Mouse (Mus musculus): ENCODE data around the gene Stk4. TPM values are rescaled to one million over a fixed set of nuclear protein-coding genes. Genes with fewer than 3 reads are reported as not detected.
A peak's percentile ranks its signal among the peaks of the same experiment; 100 is the strongest.

Gene Stk4
- polyA plus RNA-seq, 1 experiment from 2014 or later, result 22.3 TPM

DNA sequence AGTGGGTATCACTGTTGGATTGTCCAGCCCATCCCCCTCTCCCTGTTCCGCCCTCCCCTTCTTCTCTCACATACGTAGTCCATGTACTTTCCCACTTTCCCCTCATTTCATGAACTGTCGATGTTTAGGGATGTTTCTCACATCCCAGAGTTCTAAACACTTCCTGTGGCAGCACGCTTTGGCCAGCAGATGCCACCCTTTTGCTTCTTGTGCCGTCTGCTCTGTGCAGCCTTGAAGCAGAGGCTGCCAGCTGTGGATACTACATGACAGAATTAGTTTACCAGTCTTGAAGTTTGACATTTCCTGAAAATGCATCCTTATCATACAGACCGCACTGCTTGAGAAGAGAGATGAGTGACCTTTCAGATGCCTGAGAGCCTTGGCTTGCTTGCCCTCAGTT is 64.4 kb downstream of the Stk4 start:
- no peak overlapping the region for H3K4me3 ChIP-seq (ENCODE audit: low read length)
- peaks cover 7% of the 10 kb centered on the region; the same call in 1 of the 2 replicates for H3K4me1 ChIP-seq (replicated peaks; ENCODE audit: control insufficient read depth, insufficient read depth, low read length)
- H3K4me2 ChIP-seq (ENCODE audit: low read depth, low read length), result no peak overlapping the region
- no peak overlapping the region for H3K9ac ChIP-seq (ENCODE audit: low read length)
- H3K36me3 ChIP-seq (ENCODE audit: control insufficient read depth, insufficient read depth, low read length), result no peaks in the 10 kb centered on the region
- H3K9me3 ChIP-seq (ENCODE audit: control insufficient read depth, low read length), result no peaks in the 10 kb centered on the region
- WGBS, result 43% methylated on average over 6 of the region's 6 CpGs
- peak; percentile 67 for ATAC-seq (ENCODE audit: low read depth)
- no peak overlapping the region for H3K27ac ChIP-seq (ENCODE audit: low read length)
- H3K27me3 ChIP-seq (ENCODE audit: control insufficient read depth, insufficient read depth, low read depth, low read length), result no peaks in the 10 kb centered on the region

DNA sequence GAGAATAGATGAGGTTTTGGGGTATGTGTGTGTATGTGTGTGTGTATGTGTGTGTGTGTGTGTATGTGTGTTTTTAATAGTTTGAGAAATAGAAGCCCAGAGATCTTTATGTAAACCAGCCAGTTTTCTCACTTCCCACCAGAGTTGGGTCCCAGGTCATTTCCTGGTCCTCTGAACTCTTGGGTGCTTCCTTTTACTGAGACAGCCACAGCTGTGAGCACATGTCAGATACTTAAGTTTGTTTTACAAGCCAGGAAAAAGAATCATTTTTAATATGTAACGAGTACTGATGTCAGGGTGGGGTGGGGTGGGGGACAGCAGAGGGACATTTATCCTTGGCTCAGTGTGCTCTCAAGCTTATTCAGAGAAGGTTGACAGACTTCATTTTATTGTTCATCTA is 65.2 kb downstream of the Stk4 start:
- no peak overlapping the region for H3K27ac ChIP-seq (ENCODE audit: low read length)
- WGBS, result 57% methylated on average over 1 of the region's 1 CpGs
- no peaks in the 10 kb centered on the region for H3K27me3 ChIP-seq (ENCODE audit: control insufficient read depth, insufficient read depth, low read depth, low read length)
- H3K9ac ChIP-seq (ENCODE audit: low read length), result no peak overlapping the region
- H3K36me3 ChIP-seq (ENCODE audit: control insufficient read depth, insufficient read depth, low read length), result no peaks in the 10 kb centered on the region
- H3K9me3 ChIP-seq (ENCODE audit: control insufficient read depth, low read length), result no peaks in the 10 kb centered on the region
- H3K4me1 ChIP-seq (replicated peaks; ENCODE audit: control insufficient read depth, insufficient read depth, low read length), result peaks cover 7% of the 10 kb centered on the region; the same call in 1 of the 2 replicates
- ATAC-seq (ENCODE audit: low read depth), result peak; percentile 72
- no peak overlapping the region for H3K4me2 ChIP-seq (ENCODE audit: low read depth, low read length)
- H3K4me3 ChIP-seq (ENCODE audit: low read length), result no peak overlapping the region

DNA sequence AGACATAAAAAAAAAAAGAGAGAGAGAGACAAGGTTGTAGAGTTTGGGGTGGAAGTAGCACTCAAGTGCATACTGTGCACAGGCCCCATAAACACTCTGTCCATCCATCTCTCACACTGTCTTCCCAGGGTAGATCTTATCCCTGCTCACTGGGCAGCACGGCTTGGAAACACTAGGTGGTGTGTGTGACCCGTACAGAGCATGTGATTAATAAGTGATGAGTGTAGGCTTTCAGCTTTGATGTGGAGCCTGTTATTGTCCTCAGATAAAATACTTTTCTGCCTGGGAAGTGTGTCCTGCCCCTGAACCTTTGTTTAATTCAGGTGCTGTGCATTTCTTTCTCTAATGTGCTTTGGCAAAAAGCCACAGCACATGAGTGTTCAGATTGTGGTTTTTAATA is 66.3 kb downstream of the Stk4 start:
- Histone ChIP-seq H3K4me3 (ENCODE audit: low read length) (no peak overlapping the region), H3K4me1 (replicated peaks; ENCODE audit: control insufficient read depth, insufficient read depth, low read length) (peaks cover 7% of the 10 kb centered on the region; the same call in 1 of the 2 replicates), H3K4me2 (ENCODE audit: low read depth, low read length) (no peak overlapping the region), H3K27me3 (ENCODE audit: control insufficient read depth, insufficient read depth, low read depth, low read length) (no peaks in the 10 kb centered on the region), H3K9ac (ENCODE audit: low read length) (no peak overlapping the region; the same call in 1 of the 2 replicates), H3K9me3 (ENCODE audit: control insufficient read depth, low read length) (no peaks in the 10 kb centered on the region), H3K36me3 (ENCODE audit: control insufficient read depth, insufficient read depth, low read length) (no peaks in the 10 kb centered on the region), H3K27ac (ENCODE audit: low read length) (no peak overlapping the region)
- WGBS, result 21% methylated on average over 2 of the region's 2 CpGs
- ATAC-seq (ENCODE audit: low read depth), result no peak

DNA sequence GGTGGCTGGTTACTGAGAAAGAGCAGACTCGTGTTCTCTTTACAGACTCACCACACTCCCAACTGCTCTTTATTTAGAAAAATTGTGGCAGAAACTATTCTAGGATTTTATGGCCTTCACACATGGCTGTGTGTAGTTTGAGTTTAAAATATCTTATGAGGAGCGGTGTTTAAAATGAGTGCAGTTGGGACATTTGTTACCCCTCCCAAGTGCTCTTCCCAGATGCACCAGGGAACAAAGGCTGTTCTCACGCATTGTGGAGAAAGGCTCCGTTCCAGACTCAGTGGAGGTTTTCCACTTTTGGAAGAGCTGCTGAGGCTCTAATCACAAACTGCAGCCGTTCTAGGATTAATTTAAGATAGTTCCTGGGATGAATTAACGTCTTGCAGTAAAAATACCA is 67.6 kb downstream of the Stk4 start:
- H3K4me1 ChIP-seq (replicated peaks; ENCODE audit: control insufficient read depth, insufficient read depth, low read length), result peaks cover 11% of the 10 kb centered on the region
- no peaks in the 10 kb centered on the region for H3K36me3 ChIP-seq (ENCODE audit: control insufficient read depth, insufficient read depth, low read length)
- H3K9ac ChIP-seq (ENCODE audit: low read length), result no peak overlapping the region
- no peak overlapping the region for H3K27ac ChIP-seq (ENCODE audit: low read length)
- 75% methylated on average over 6 of the region's 6 CpGs for WGBS
- H3K4me2 ChIP-seq (ENCODE audit: low read depth, low read length), result no peak overlapping the region
- no peaks in the 10 kb centered on the region for H3K9me3 ChIP-seq (ENCODE audit: control insufficient read depth, low read length)
- no peak overlapping the region for H3K4me3 ChIP-seq (ENCODE audit: low read length)
- H3K27me3 ChIP-seq (ENCODE audit: control insufficient read depth, insufficient read depth, low read depth, low read length), result no peaks in the 10 kb centered on the region
- no peak for ATAC-seq (ENCODE audit: low read depth)

DNA sequence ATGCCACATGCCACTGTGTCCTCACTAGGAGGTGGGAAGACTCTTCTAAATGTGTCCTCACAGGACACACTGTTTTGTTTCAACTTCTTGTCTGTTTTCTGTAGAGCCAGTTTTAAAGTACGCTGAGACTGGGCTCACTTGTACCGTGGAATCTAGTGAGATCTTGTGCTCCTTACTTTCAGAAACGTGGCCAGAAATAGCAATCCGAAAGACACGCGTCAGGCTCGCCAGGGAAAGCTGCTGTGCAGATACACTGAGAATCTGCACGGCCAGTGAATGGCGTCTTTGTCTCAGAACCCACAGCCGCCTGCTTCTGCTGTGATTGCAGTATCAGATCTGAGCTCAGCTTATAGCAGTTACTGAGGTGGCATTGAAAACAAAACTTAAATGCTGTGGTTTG is 71.9 kb downstream of the Stk4 start:
- Histone ChIP-seq H3K4me2 (ENCODE audit: low read depth, low read length) (no peak overlapping the region), H3K4me1 (replicated peaks; ENCODE audit: control insufficient read depth, insufficient read depth, low read length) (peaks cover 4% of the 10 kb centered on the region; the same call in 1 of the 2 replicates), H3K4me3 (ENCODE audit: low read length) (no peak overlapping the region), H3K27ac (ENCODE audit: low read length) (peak overlapping the region; percentile 41; the same call in 1 of the 2 replicates), H3K9me3 (ENCODE audit: control insufficient read depth, low read length) (no peaks in the 10 kb centered on the region), H3K9ac (ENCODE audit: low read length) (no peak overlapping the region), H3K27me3 (ENCODE audit: control insufficient read depth, insufficient read depth, low read depth, low read length) (no peaks in the 10 kb centered on the region), H3K36me3 (ENCODE audit: control insufficient read depth, insufficient read depth, low read length) (no peaks in the 10 kb centered on the region)
- no peak for ATAC-seq (ENCODE audit: low read depth)
- WGBS, result 57% methylated on average over 10 of the region's 10 CpGs

DNA sequence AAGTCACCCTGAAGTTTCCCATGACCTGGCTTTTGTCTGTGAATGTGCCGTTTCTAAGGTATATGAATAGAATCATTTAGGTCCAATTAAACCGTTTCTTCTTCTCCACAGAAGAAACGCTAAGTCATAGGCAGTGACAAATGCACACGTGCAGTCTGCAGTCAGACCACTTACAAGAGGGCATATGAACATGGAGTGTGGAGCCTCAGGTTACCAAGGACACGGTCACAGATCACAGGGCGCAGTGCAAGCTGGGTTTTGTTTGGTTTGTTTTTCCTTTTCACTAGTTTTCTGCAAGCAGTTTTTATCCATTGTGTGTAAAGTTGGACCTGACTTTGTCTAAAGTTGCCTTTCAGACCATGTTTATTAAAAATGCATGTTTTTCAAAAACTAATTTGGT is 73.9 kb downstream of the Stk4 start:
- no peak for ATAC-seq (ENCODE audit: low read depth)
- no peak overlapping the region for H3K27ac ChIP-seq (ENCODE audit: low read length)
- H3K9ac ChIP-seq (ENCODE audit: low read length), result no peak overlapping the region
- H3K9me3 ChIP-seq (ENCODE audit: control insufficient read depth, low read length), result no peaks in the 10 kb centered on the region
- no peak overlapping the region for H3K4me3 ChIP-seq (ENCODE audit: low read length)
- H3K27me3 ChIP-seq (ENCODE audit: control insufficient read depth, insufficient read depth, low read depth, low read length), result no peaks in the 10 kb centered on the region
- WGBS, result 76% methylated on average over 6 of the region's 6 CpGs
- no peaks in the 10 kb centered on the region for H3K36me3 ChIP-seq (ENCODE audit: control insufficient read depth, insufficient read depth, low read length)
- no peak overlapping the region for H3K4me2 ChIP-seq (ENCODE audit: low read depth, low read length)
- peaks cover 4% of the 10 kb centered on the region; the same call in 1 of the 2 replicates for H3K4me1 ChIP-seq (replicated peaks; ENCODE audit: control insufficient read depth, insufficient read depth, low read length)

DNA sequence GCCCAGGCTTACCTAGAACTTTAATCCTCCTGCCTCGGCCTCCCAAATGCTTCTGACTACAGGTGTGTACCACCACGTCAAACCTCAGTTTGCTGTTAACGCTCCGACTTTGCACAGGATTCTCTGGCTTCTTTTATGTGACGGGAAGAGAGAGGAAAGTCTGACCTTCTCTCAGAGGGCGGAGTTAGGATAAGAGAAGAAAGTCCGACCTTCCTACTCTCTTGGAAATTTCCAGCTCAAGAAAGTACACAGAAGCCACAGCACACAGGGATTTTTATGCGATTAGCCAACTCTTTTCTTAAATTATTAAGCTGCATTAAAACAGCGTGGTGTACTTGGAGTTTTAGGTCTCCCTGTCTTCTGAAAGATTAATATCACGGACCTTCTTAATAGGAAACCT is 74.4 kb downstream of the Stk4 start:
- peaks cover 4% of the 10 kb centered on the region; the same call in 1 of the 2 replicates for H3K4me1 ChIP-seq (replicated peaks; ENCODE audit: control insufficient read depth, insufficient read depth, low read length)
- H3K27ac ChIP-seq (ENCODE audit: low read length), result no peak overlapping the region
- no peaks in the 10 kb centered on the region for H3K36me3 ChIP-seq (ENCODE audit: control insufficient read depth, insufficient read depth, low read length)
- H3K9me3 ChIP-seq (ENCODE audit: control insufficient read depth, low read length), result no peaks in the 10 kb centered on the region
- H3K9ac ChIP-seq (ENCODE audit: low read length), result no peak overlapping the region
- no peak overlapping the region for H3K4me2 ChIP-seq (ENCODE audit: low read depth, low read length)
- no peak for ATAC-seq (ENCODE audit: low read depth)
- no peak overlapping the region for H3K4me3 ChIP-seq (ENCODE audit: low read length)
- H3K27me3 ChIP-seq (ENCODE audit: control insufficient read depth, insufficient read depth, low read depth, low read length), result no peaks in the 10 kb centered on the region
- 73% methylated on average over 10 of the region's 10 CpGs for WGBS

DNA sequence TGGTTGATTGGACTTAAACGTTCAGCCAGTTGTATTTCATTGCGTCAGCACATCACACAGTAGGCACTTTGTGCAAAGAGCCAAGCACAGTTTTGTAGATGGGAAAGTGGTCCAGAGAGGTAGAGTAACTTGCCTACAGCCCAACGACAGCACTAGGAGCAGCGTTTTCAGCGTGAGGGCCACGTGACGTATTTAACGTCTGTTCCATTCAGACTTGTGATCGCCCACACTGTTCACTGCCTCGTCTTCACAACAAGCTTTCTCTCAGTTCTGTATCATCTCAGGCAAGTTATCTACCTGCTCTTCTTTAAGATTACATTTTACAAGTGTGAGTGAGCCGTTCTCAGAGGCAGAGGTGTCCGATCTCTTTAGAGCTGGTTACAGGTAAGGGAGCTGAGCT is 76.4 kb downstream of the Stk4 start:
- H3K9ac ChIP-seq (ENCODE audit: low read length), result no peak overlapping the region
- 91% methylated on average over 12 of the region's 12 CpGs for WGBS
- H3K27me3 ChIP-seq (ENCODE audit: control insufficient read depth, insufficient read depth, low read depth, low read length), result no peaks in the 10 kb centered on the region
- H3K36me3 ChIP-seq (ENCODE audit: control insufficient read depth, insufficient read depth, low read length), result no peaks in the 10 kb centered on the region
- H3K4me3 ChIP-seq (ENCODE audit: low read length), result no peak overlapping the region
- H3K27ac ChIP-seq (ENCODE audit: low read length), result no peak overlapping the region
- no peaks in the 10 kb centered on the region for H3K9me3 ChIP-seq (ENCODE audit: control insufficient read depth, low read length)
- H3K4me2 ChIP-seq (ENCODE audit: low read depth, low read length), result no peak overlapping the region
- H3K4me1 ChIP-seq (replicated peaks; ENCODE audit: control insufficient read depth, insufficient read depth, low read length), result peaks cover 4% of the 10 kb centered on the region; the same call in 1 of the 2 replicates
- ATAC-seq (ENCODE audit: low read depth), result no peak

DNA sequence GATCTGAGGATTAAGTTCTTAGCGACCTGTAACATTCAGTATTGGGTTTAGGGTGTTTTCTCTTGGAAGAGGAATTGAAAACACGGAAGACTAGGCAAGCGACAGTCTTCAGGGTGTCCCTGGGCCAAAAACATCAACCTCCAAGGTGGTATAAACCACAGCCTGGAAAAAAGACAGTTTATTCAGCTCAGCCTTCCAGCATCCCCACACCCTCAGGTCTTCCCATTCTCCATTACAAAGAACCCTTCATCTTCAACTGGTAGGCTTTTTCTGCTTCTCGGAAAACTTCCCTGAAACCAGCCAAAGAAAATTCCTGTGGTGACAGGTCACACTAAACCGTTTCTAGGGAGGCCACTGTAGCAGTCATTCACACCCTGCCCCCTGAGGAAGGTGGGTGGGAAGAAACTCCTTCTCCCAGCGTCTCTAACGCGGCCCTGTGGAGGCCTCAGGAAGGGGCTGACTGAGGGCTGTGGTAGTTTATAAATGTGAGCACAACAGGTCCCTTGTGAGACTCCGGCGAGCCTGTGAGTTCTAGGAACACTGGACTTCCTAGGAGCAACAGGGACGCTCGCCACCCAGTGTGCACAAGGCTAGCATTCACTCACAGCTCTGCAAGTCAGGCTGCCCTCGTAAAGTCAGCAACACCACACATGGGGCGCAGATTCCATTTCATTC is 80.1 kb downstream of the Stk4 start:
- Histone ChIP-seq H3K9ac (ENCODE audit: low read length) (no peak overlapping the region), H3K9me3 (ENCODE audit: control insufficient read depth, low read length) (no peaks in the 10 kb centered on the region), H3K4me2 (ENCODE audit: low read depth, low read length) (no peak overlapping the region), H3K4me3 (ENCODE audit: low read length) (no peak overlapping the region), H3K27me3 (ENCODE audit: control insufficient read depth, insufficient read depth, low read depth, low read length) (no peaks in the 10 kb centered on the region), H3K27ac (ENCODE audit: low read length) (no peak overlapping the region), H3K36me3 (ENCODE audit: control insufficient read depth, insufficient read depth, low read length) (peaks cover 10% of the 10 kb centered on the region; the same call in 1 of the 2 replicates), H3K4me1 (replicated peaks; ENCODE audit: control insufficient read depth, insufficient read depth, low read length) (no peaks in the 10 kb centered on the region)
- ATAC-seq (ENCODE audit: low read depth), result peak; percentile 26; the same call in 1 of the 2 replicates
- WGBS, result 44% methylated on average over 14 of the region's 14 CpGs

Measured in lung, embryonic 16.5 days (tissue).